Mouse (Mus musculus) liver, postnatal 0 days (tissue): Measurements from ENCODE around the gene St6galnac1.

ENCODE experiments used
- CTCF ChIP-seq: sonication (generic); IDR thresholded peaks from 2 replicates; pipeline ENCODE4 v1.5.1; 2016; ENCODE audit warnings: antibody characterized with exemption, low read depth
- EP300 ChIP-seq: IDR thresholded peaks from 2 replicates; pipeline ENCODE4 v1.6.1; 2016; ENCODE audit warnings: antibody characterized with exemption, low read depth, mild to moderate bottlenecking

GRCm38 (mm10) chr11:116732536-116732935 is 42.8 kb downstream of the St6galnac1 start:
- TF ChIP-seq EP300 (no peak), CTCF (no peak)
